ENCODE assay signal across 9 mouse cellular contexts in the genomic region with DNA sequence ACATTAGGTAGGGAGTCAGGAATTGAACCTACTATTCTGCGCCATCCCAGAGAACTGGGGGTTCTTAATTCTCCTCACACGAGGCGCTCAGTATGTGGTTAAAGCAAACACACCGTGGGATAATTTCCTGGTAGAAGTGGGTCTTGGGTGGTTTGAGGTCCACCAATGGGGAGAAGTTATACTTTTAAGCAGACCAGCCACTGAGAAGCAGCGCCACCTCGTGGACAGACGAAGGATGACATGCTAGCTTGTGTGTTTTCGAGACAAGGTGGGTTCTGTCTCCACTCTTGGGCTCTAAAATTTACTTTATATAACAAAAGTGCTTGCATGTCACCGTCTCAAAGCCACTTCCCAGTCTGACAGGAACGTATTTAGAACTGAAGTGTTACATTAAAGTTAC.
A peak's percentile ranks its signal among the peaks of the same experiment; 100 is the strongest.
DNase-seq lines count a peak whose midpoint lies in the region; ATAC-seq and TF ChIP-seq lines count a peak whose summit lies in the region.
"Had no signal": no experiment of that assay in that cellular context is flagged by ENCODE, and none has a peak within 500 bp of the region (broad histone marks: within the 10 kb centered on the region; RNA-seq: fewer than 3 reads in every experiment).

No protein-coding gene starts in this region.

- no peaks in the 10 kb centered on the region for H3K4me1 ChIP-seq in midbrain, postnatal 0 days (ENCODE audit: insufficient read depth, low read length)

- no peaks in the 10 kb centered on the region for H3K36me3 ChIP-seq in midbrain, postnatal 0 days (ENCODE audit: insufficient read depth, low read length)

- H3K27me3 ChIP-seq in midbrain, postnatal 0 days (ENCODE audit: insufficient read depth, low read length): no peaks in the 10 kb centered on the region

- H3K9me3 ChIP-seq in midbrain, postnatal 0 days (ENCODE audit: low read length): no peaks in the 10 kb centered on the region

- peak; percentile 49 for DNase-seq in gastrocnemius, adult 2 months
- no peak for DNase-seq in gastrocnemius, adult 8-10 months (ENCODE audit: low spot score in 2 of 2)
- peak; percentile 27 to 45 for DNase-seq in right cerebral cortex, adult 2 months (ENCODE audit: low spot score in 2 of 2)
- no peak for DNase-seq in right cerebral cortex, adult 18-20 months
- DNase-seq in embryo, embryonic 10 days (ENCODE audit: low spot score): peak; percentile 77
- peak; percentile 49 to 55 for DNase-seq in layer of hippocampus, postnatal 10 days (ENCODE audit: low spot score in 2 of 2)
- DNase-seq in midbrain, postnatal 0 days (ENCODE audit: low spot score): peak; percentile 48

- no peak overlapping the region for H3K4me3 ChIP-seq in gastrocnemius, adult 2 months
- H3K4me3 ChIP-seq in midbrain, postnatal 0 days (ENCODE audit: low read depth, low read length): no peak overlapping the region

- TF ChIP-seq CTCF in gastrocnemius, adult 2 months (IDR thresholded peaks at IDR 0.05): peak; percentile 83
- peak; percentile 80 for TF ChIP-seq CTCF in midbrain, postnatal 0 days (IDR thresholded peaks at IDR 0.05)

- intact Hi-C loops in gastrocnemius, adult 2 months (cut with DNase I): loop anchor here (5.0 kb wide), 1 partner anchor 46 kb away; no protein-coding TSS in a partner anchor

- H3K27ac ChIP-seq in gastrocnemius, adult 2 months: no peak overlapping the region
- H3K27ac ChIP-seq in midbrain, postnatal 0 days (ENCODE audit: low read depth, low read length): no peak overlapping the region
- H3K27ac ChIP-seq: macrophage had no signal

- no peak overlapping the region for H3K4me2 ChIP-seq in midbrain, postnatal 0 days (ENCODE audit: low read depth, low read length, poor library complexity, severe bottlenecking)

- no peak for ATAC-seq in midbrain, postnatal 0 days (ENCODE audit: low FRiP score)
- ATAC-seq in inflammation-experienced regulatory T-cells, adult 6 months: no peak

- no peak overlapping the region for H3K9ac ChIP-seq in midbrain, postnatal 0 days (replicated peaks; ENCODE audit: low read length, poor library complexity, severe bottlenecking)

- 46% methylated on average over 10 of the region's 10 CpGs for WGBS in midbrain, postnatal 0 days

Comparison
In these comparisons a context has a peak if more than half of its experiments do, and no peak if none do; other contexts are left out.
1. DNase-seq: peak in gastrocnemius, adult 2 months (single experiment), right cerebral cortex, adult 2 months (2 of 2), embryo, embryonic 10 days (single experiment), layer of hippocampus, postnatal 10 days (2 of 2) and midbrain, postnatal 0 days (single experiment); none in gastrocnemius, adult 8-10 months (0 of 2) and right cerebral cortex, adult 18-20 months (single experiment).